Mouse (Mus musculus) E14TG2a.4 (cell line): Measurements from ENCODE around the gene Sergef.

Source experiments
- H3K27me3 ChIP-seq: 2 replicates; pipeline ENCODE4 v1.6.1; 2014; ENCODE audit warnings: low read length, control low read depth; ENCODE audit not compliant: insufficient read depth
- H3K36me3 ChIP-seq: 2 replicates; pipeline ENCODE4 v1.6.1; 2014; ENCODE audit warnings: low read length, control low read depth; ENCODE audit not compliant: insufficient read depth
- H3K4me1 ChIP-seq: replicated peaks from 2 replicates; pipeline ENCODE4 v1.6.1; 2014; ENCODE audit warnings: low read depth, low read length, control low read depth
- H3K4me3 ChIP-seq: replicated peaks from 2 replicates; pipeline ENCODE4 v1.5.1; 2014; ENCODE audit warnings: mild to moderate bottlenecking, low read length
- H3K9me3 ChIP-seq: 2 replicates; pipeline ENCODE4 v1.6.1; 2014; ENCODE audit warnings: low read length, control low read depth
- CTCF ChIP-seq: conservative IDR thresholded peaks from 2 replicates; pipeline ENCODE4 v1.5.1; 2014; ENCODE audit warnings: low read length
- NANOG ChIP-seq: IDR thresholded peaks from 2 replicates; pipeline ENCODE4 v1.6.1; 2014; ENCODE audit warnings: borderline replicate concordance, low read length, mixed read lengths
- POU5F1 ChIP-seq: IDR thresholded peaks from 2 replicates; pipeline ENCODE4 v1.6.1; 2014; ENCODE audit warnings: low read length, borderline replicate concordance

Gene Sergef

DNA sequence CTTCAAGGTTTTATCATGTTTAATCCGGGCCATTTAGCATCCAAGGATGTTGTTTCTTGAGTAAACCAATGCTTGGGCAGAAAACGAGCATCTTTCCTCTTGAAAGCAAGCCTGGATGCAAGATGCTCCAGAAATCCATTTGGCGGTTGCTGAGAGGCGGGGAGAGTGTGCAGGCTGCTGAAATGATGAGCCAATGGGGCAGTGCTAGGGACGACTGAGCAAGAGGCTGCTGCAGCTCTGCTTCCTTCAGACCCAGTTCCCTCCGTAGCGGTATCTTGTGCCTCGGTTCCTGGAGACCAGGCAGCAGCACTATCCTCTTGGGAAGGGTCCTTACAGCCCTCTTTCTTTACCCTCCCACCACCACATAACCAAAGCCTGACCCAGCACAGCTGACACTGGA lies 177.3 kb downstream of the Sergef start:
- no peaks in the 10 kb centered on the region for H3K27me3 ChIP-seq
- no peaks in the 10 kb centered on the region for H3K4me1 ChIP-seq
- TF ChIP-seq CTCF = no peak
- TF ChIP-seq NANOG = no peak
- TF ChIP-seq POU5F1 = no peak
- H3K9me3 ChIP-seq = no peaks in the 10 kb centered on the region
- no peak overlapping the region for H3K4me3 ChIP-seq
- H3K36me3 ChIP-seq = no peaks in the 10 kb centered on the region

DNA sequence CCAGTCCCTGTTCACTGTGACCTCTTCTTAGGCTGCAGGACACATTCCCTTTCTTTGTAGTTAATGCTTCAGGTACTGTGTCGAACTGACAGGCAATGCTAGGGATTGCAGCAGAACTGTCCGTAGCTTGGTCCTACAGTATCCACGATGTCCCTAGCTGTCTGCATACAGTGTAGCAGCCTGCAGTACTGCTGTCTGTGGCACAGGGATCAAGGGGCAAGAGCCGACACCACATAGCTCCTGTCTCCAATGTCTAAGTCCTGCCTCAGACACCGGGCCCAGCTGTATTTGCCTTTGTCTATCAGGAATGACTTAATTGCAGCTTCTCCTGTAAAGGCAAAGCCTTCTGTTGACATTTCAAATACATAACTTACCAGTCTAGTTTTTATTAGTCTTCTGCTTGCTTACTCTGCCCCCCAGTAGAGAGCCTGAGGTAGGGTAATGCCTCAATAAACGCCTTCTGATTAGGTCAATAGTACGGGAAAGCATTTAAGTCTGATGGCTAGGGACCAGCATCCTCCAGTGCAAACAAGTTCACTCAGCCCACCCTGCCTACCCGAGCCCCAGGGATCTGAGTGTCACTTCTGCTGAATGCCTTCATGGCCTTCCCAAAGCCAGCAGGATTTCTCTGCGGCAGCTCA lies 179.9 kb downstream of the Sergef start:
- H3K9me3 ChIP-seq = no peaks in the 10 kb centered on the region
- H3K4me1 ChIP-seq = no peaks in the 10 kb centered on the region
- no peak overlapping the region for H3K4me3 ChIP-seq
- no peaks in the 10 kb centered on the region for H3K36me3 ChIP-seq
- TF ChIP-seq POU5F1 = no peak
- no peak for TF ChIP-seq CTCF
- TF ChIP-seq NANOG = no peak
- no peaks in the 10 kb centered on the region for H3K27me3 ChIP-seq

DNA sequence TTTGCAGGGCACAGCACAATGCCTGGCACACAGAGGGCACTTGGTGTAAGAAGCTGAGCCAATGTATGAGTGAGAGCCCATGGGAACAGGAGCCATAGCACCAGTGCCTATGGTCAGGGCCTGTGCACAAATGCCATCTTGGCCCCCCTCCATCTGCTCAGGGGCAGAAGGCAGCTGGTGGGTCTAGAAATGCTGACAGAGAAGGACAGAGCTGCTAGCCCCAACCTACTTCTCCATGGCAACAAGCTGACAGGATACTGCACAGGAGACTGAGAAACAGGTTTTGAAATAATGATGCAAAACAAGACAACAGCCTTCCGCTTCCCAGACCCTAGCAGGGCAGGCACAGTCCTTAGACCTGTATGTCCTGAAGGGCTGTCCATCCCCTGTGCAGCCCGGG lies 180.4 kb downstream of the Sergef start:
- Histone ChIP-seq H3K27me3 (no peaks in the 10 kb centered on the region), H3K4me1 (no peaks in the 10 kb centered on the region), H3K4me3 (no peak overlapping the region), H3K36me3 (no peaks in the 10 kb centered on the region), H3K9me3 (no peaks in the 10 kb centered on the region)
- TF ChIP-seq NANOG (no peak), CTCF (no peak), POU5F1 (no peak)

DNA sequence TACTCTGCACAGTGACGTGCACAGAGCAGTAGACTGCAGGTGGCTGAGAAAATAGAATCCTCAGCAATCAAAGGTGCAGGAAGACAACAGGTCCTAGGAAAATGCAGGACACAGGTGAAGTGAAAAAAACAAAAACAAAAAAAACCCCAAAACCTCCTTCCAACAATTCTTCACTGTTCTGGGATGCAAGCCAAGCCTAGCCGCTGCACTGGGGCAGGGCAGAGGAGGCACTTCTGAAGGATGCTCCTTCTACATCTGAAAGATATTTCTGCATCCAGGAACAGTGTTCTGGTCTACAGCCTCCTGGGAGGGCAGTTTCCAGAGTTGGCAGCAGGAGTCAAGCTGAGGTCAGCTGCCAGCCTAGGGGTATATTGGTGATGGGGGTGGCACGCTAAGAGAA lies 181.7 kb downstream of the Sergef start:
- Histone ChIP-seq H3K27me3 (no peaks in the 10 kb centered on the region), H3K4me3 (no peak overlapping the region), H3K4me1 (no peaks in the 10 kb centered on the region), H3K36me3 (no peaks in the 10 kb centered on the region), H3K9me3 (no peaks in the 10 kb centered on the region)
- TF ChIP-seq POU5F1 = no peak
- no peak for TF ChIP-seq NANOG
- TF ChIP-seq CTCF = no peak

DNA sequence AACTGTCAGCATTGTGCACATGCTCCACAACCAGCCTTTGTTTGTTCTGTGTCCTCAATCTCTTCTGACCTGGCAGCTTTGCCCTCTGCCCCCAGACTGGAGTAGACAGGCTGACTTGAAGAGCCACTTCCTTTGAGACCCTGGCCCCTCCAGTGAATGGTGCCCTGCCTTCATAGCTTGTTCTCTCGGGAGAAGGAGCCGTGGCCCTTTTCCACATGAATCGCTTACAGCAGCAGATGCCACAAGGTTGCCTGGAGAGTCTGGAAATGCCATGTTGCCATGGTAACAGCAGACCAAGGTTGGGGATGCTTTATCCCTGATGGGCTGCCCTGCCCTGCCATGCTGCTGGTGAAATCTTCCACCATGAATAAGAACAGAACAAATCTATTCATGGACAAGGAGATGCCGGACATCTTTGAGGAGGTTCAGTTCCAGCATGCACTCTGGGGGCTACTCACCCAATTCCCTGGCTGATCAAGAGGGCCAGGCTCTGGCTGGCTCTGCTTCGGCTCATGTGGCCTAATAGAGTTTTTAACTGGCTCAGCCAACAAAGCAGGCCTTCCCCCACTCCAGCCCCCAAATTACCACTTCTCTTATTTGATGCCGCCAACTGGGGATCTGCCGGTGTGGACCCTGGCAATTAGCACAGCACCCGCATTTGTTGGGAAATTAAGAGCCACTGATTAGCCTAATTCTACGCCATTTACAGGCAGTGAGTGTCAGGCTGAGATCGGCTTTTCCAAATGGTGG lies 185.5 kb downstream of the Sergef start:
- TF ChIP-seq POU5F1 (no peak), CTCF (no peak), NANOG (no peak)
- no peaks in the 10 kb centered on the region for H3K4me1 ChIP-seq
- H3K36me3 ChIP-seq = no peaks in the 10 kb centered on the region
- H3K4me3 ChIP-seq = no peak overlapping the region
- H3K9me3 ChIP-seq = no peaks in the 10 kb centered on the region
- H3K27me3 ChIP-seq = no peaks in the 10 kb centered on the region

DNA sequence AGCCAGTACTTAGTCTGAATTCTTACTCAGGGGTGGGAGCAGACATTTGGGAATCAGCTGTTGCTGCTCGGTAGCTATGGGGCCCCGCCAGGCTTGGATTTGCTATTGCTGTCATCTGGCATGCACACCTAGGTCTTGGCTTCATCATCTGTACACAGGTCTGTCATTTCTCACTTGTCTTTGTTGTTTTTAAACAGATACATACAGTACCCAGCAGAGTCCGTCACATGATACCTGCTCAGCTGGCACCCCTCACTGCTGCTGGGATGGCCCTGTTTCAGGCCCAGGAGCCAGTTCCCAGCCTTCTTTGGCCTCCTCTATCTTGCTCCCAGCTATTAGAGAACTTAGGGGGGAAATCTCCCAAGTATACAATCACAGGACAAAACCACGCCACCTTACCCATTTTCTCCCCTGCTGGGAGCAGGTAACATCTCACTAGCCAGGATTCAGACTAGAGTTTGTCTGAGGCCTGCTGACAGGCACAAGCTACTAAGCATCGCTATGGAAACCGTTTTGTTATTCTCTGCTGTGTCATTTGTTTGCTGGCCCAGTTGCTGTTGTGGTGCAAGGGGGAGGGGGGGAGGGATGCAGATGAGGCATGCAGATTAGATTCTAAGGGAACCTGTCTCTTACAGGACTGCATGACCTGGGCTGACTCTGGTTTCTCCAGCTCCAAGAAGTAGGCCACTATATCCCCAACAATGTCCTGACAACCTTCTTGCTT lies 190.5 kb downstream of the Sergef start:
- H3K36me3 ChIP-seq = no peaks in the 10 kb centered on the region
- no peak for TF ChIP-seq POU5F1
- no peak for TF ChIP-seq NANOG
- TF ChIP-seq CTCF = no peak
- no peaks in the 10 kb centered on the region for H3K9me3 ChIP-seq
- H3K4me1 ChIP-seq = no peaks in the 10 kb centered on the region
- no peak overlapping the region for H3K4me3 ChIP-seq
- no peaks in the 10 kb centered on the region for H3K27me3 ChIP-seq

DNA sequence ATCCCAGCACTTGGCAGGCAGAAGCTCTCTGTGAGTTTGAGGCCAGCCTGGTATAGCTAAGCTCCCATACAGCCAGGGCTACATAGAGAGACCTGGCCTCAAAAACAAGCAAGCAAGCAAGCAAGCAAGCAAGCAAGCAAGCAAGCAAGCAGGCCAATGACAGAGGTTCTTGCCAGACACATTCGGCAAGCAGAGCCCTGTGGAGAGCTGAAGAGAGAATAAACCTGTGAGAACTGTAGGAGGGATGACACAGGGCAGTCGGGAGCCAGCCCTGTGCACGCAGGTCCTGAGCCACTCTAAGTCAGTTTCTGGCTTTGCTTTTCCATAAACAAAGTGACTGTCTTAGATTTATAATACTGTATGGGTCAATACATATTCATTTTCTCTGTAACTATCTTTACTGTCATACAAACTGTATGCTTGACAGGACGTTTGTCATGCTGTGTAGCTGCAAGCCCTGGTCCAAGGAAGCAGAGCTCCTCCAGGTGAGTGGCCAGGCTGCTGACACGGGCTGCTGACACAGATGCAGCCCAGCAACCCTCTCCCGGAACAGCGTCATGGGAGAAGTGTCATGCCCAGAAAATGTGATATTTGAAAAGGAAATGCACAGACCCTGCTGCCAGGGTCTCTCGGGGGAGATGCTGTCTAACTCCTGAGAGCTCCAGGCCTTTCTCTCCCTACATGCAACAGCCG lies 192.0 kb downstream of the Sergef start:
- no peaks in the 10 kb centered on the region for H3K9me3 ChIP-seq
- H3K36me3 ChIP-seq = no peaks in the 10 kb centered on the region
- H3K27me3 ChIP-seq = no peaks in the 10 kb centered on the region
- no peak for TF ChIP-seq NANOG
- no peak for TF ChIP-seq POU5F1
- TF ChIP-seq CTCF = no peak
- no peaks in the 10 kb centered on the region for H3K4me1 ChIP-seq
- H3K4me3 ChIP-seq = no peak overlapping the region

DNA sequence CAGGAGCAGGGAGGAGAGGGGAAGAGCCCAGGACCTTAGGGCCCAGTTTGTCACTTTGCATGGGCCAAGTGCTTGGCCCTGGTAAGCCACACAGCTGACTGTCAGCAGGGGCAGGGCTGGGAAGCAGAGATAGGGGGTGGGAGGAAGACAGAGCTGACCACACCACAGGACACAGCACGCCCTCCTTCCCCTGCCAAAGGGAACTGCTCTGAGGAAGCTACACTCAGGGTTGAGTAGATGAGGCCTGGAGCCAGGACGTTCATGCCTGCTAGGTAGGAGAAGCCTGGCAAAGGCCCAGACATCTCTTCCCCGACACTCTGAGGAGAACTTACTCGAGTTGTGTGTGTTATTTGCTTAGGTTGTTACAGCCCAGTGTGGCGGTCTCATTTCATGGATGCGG lies 193.7 kb downstream of the Sergef start:
- TF ChIP-seq NANOG = no peak
- TF ChIP-seq POU5F1 = no peak
- no peak for TF ChIP-seq CTCF

More for the DNA sequence above, 193.7 kb downstream of the Sergef start:
- Histone ChIP-seq H3K4me3 (no peak overlapping the region), H3K9me3 (no peaks in the 10 kb centered on the region), H3K36me3 (no peaks in the 10 kb centered on the region), H3K27me3 (no peaks in the 10 kb centered on the region), H3K4me1 (no peaks in the 10 kb centered on the region)
